Mouse (Mus musculus): ENCODE data around the gene Pon1.
"Not testable (repeated sequence)": the region's sequence is repeated elsewhere in the genome, so short reads cannot be mapped to it uniquely, and the experiment has no call there.

Pon1 gene

GRCm38 (mm10) chr6:5193693-5194092, at the start of gene Pon1:
Pon1 (minus strand) TSS chr6:5193946.
- DNase-seq = no peak

- no peak for DNase-seq
Measured at GRCm38 (mm10) chr6:5238799-5239198, 45.1 kb upstream of the Pon1 start.

GRCm38 (mm10) chr6:5237510-5237909, 43.8 kb upstream of the Pon1 start:
- DNase-seq = no peak

GRCm38 (mm10) chr6:5236843-5237371, 43.2 kb upstream of the Pon1 start:
- DNase-seq = no peak

- DNase-seq = no peak
Measured at GRCm38 (mm10) chr6:5234563-5234962, 40.8 kb upstream of the Pon1 start.

- no peak for DNase-seq
Measured at GRCm38 (mm10) chr6:5233812-5234211, 40.1 kb upstream of the Pon1 start.

- no peak for DNase-seq
Measured at GRCm38 (mm10) chr6:5232022-5232421, 38.3 kb upstream of the Pon1 start.

- DNase-seq = no peak
Measured at GRCm38 (mm10) chr6:5230261-5230660, 36.5 kb upstream of the Pon1 start.

GRCm38 (mm10) chr6:5223551-5223950, 29.8 kb upstream of the Pon1 start:
- not testable (repeated sequence) for DNase-seq

- no peak for DNase-seq
Measured at GRCm38 (mm10) chr6:5222080-5222479, 28.3 kb upstream of the Pon1 start.

GRCm38 (mm10) chr6:5218190-5218589, 24.4 kb upstream of the Pon1 start:
- DNase-seq = no peak

GRCm38 (mm10) chr6:5207817-5208216, 14.1 kb upstream of the Pon1 start:
- DNase-seq = no peak

- DNase-seq = no peak
Measured at GRCm38 (mm10) chr6:5199916-5200315, 6.2 kb upstream of the Pon1 start.

GRCm38 (mm10) chr6:5199376-5199905, 5.7 kb upstream of the Pon1 start:
- no peak for DNase-seq

- DNase-seq = no peak
Measured at GRCm38 (mm10) chr6:5198590-5198989, 4.8 kb upstream of the Pon1 start.

- no peak for DNase-seq
Measured at GRCm38 (mm10) chr6:5190761-5191160, 3.0 kb downstream of the Pon1 start.

- no peak for DNase-seq
Measured at GRCm38 (mm10) chr6:5189507-5189906, 4.2 kb downstream of the Pon1 start.

GRCm38 (mm10) chr6:5188938-5189337, 4.8 kb downstream of the Pon1 start:
- no peak for DNase-seq

- DNase-seq = no peak
Measured at GRCm38 (mm10) chr6:5188036-5188435, 5.7 kb downstream of the Pon1 start.

GRCm38 (mm10) chr6:5187586-5187985, 6.2 kb downstream of the Pon1 start:
- no peak for DNase-seq

GRCm38 (mm10) chr6:5186229-5186950, 7.4 kb downstream of the Pon1 start:
- DNase-seq = no peak

GRCm38 (mm10) chr6:5180645-5181044, 13.1 kb downstream of the Pon1 start:
- DNase-seq = no peak

GRCm38 (mm10) chr6:5179189-5179588, 14.6 kb downstream of the Pon1 start:
- DNase-seq = no peak

Measured in cerebellum, postnatal 14 days (tissue).